Comparison of ENCODE assay signal across 22 mouse cellular contexts in genomic region chr3:37916281-37916680, GRCm38 (mm10).
A peak's percentile ranks its signal among the peaks of the same experiment; 100 is the strongest.
DNase-seq lines count a peak whose midpoint lies in the region; ATAC-seq and TF ChIP-seq lines count a peak whose summit lies in the region.
"Had no signal": no experiment of that assay in that cellular context is flagged by ENCODE, and none has a peak within 500 bp of the region (broad histone marks: within the 10 kb centered on the region; RNA-seq: fewer than 3 reads in every experiment).

No protein-coding gene starts in this region.

- H3K9me3 ChIP-seq in hindbrain, embryonic 10.5 days, result no peaks in the 10 kb centered on the region
- no peaks in the 10 kb centered on the region for H3K9me3 ChIP-seq in hindbrain, embryonic 13.5 days
- H3K9me3 ChIP-seq in kidney, embryonic 15.5 days (replicated peaks), result no peaks in the 10 kb centered on the region
- H3K9me3 ChIP-seq: heart, embryonic 10.5 days; heart, embryonic 15.5 days; limb, embryonic 13.5 days; lung, embryonic 15.5 days; midbrain, embryonic 12.5 days; neural tube, embryonic 15.5 days had no signal

- no peaks in the 10 kb centered on the region for H3K36me3 ChIP-seq in hindbrain, embryonic 10.5 days
- H3K36me3 ChIP-seq in hindbrain, embryonic 13.5 days, result no peaks in the 10 kb centered on the region
- no peaks in the 10 kb centered on the region for H3K36me3 ChIP-seq in kidney, embryonic 15.5 days
- H3K36me3 ChIP-seq: heart, embryonic 10.5 days; heart, embryonic 15.5 days; limb, embryonic 13.5 days; lung, embryonic 15.5 days; midbrain, embryonic 12.5 days; neural tube, embryonic 15.5 days had no signal

- no peak overlapping the region for H3K4me3 ChIP-seq in hindbrain, embryonic 10.5 days
- H3K4me3 ChIP-seq in hindbrain, embryonic 13.5 days, result no peak overlapping the region
- no peak overlapping the region for H3K4me3 ChIP-seq in kidney, embryonic 15.5 days (replicated peaks)
- H3K4me3 ChIP-seq in brown adipose tissue, adult 24 weeks (ENCODE audit: insufficient read depth, low read depth, low read length), result no peak overlapping the region
- H3K4me3 ChIP-seq in layer of hippocampus, adult 2 months, result no peak overlapping the region
- H3K4me3 ChIP-seq: heart, embryonic 10.5 days; heart, embryonic 15.5 days; limb, embryonic 13.5 days; lung, embryonic 15.5 days; midbrain, embryonic 12.5 days; neural tube, embryonic 15.5 days had no signal

- ATAC-seq in hindbrain, embryonic 13.5 days (ENCODE audit: low FRiP score), result no peak
- no peak for ATAC-seq in kidney, embryonic 15.5 days (replicated peaks; ENCODE audit: low FRiP score)
- ATAC-seq: forebrain, embryonic 14.5 days had no signal

- TF ChIP-seq CTCF in layer of hippocampus, adult 2 months (conservative IDR thresholded peaks at IDR 0.05), result no peak

- H3K4me2 ChIP-seq in hindbrain, embryonic 13.5 days, result no peak overlapping the region
- H3K4me2 ChIP-seq in kidney, embryonic 15.5 days, result no peak overlapping the region
- H3K4me2 ChIP-seq: heart, embryonic 15.5 days; liver, embryonic 11.5 days; lung, embryonic 15.5 days had no signal

- H3K4me1 ChIP-seq in hindbrain, embryonic 10.5 days (replicated peaks), result peaks cover 22% of the 10 kb centered on the region
- H3K4me1 ChIP-seq in hindbrain, embryonic 13.5 days (replicated peaks), result peaks cover 6% of the 10 kb centered on the region
- H3K4me1 ChIP-seq in kidney, embryonic 15.5 days, result peaks cover 35% of the 10 kb centered on the region
- peaks cover 7% of the 10 kb centered on the region for H3K4me1 ChIP-seq in brown adipose tissue, adult 24 weeks (ENCODE audit: control insufficient read depth, insufficient read depth, insufficient read length, low read length)

- no peak overlapping the region for H3K9ac ChIP-seq in hindbrain, embryonic 13.5 days
- no peak overlapping the region for H3K9ac ChIP-seq in kidney, embryonic 15.5 days
- H3K9ac ChIP-seq: heart, embryonic 15.5 days; hindbrain, embryonic 14.5 days; limb, embryonic 13.5 days; lung, embryonic 15.5 days; midbrain, embryonic 12.5 days; neural tube, embryonic 15.5 days had no signal

- WGBS in hindbrain, embryonic 10.5 days, result 62% methylated on average over 3 of the region's 3 CpGs
- 60% methylated on average over 3 of the region's 3 CpGs for WGBS in hindbrain, embryonic 13.5 days
- 41% methylated on average over 3 of the region's 3 CpGs for WGBS in kidney, embryonic 15.5 days

- H3K27ac ChIP-seq in hindbrain, embryonic 10.5 days, result peak overlapping the region; percentile 53; the same call in 1 of the 2 replicates
- no peak overlapping the region for H3K27ac ChIP-seq in hindbrain, embryonic 13.5 days
- H3K27ac ChIP-seq in kidney, embryonic 15.5 days, result peak overlapping the region; percentile 43
- peak overlapping the region; percentile 50 for H3K27ac ChIP-seq in brown adipose tissue, adult 24 weeks (replicated peaks; ENCODE audit: low read depth, low read length)
- H3K27ac ChIP-seq in layer of hippocampus, adult 2 months, result no peak overlapping the region
- H3K27ac ChIP-seq: heart, embryonic 10.5 days; heart, embryonic 15.5 days; hindbrain, embryonic 14.5 days; limb, embryonic 13.5 days; midbrain, embryonic 12.5 days; neural tube, embryonic 15.5 days had no signal

- DNase-seq in hindbrain, embryonic 10.5 days (ENCODE audit: low spot score), result no peak
- DNase-seq in kidney, adult 18-20 months, result no peak
- peak; percentile 42 for DNase-seq in Muller cell, postnatal 12 days (ENCODE audit: inconsistent ontology term)
- DNase-seq in layer of hippocampus, adult 2 months (ENCODE audit: low spot score in 2 of 2), result no peak
- no peak for DNase-seq in adrenal gland, adult 8-10 months
- DNase-seq: cerebellum, adult 8-10 months; cerebellum, postnatal 25 days; heart, postnatal 36 days; retina, postnatal 1 day; right cerebral cortex, postnatal 14 days had no signal

- peaks cover 43% of the 10 kb centered on the region for H3K27me3 ChIP-seq in hindbrain, embryonic 10.5 days (ENCODE audit: insufficient read depth, poor library complexity, severe bottlenecking)
- peaks cover 53% of the 10 kb centered on the region for H3K27me3 ChIP-seq in hindbrain, embryonic 13.5 days
- no peaks in the 10 kb centered on the region for H3K27me3 ChIP-seq in kidney, embryonic 15.5 days
- H3K27me3 ChIP-seq: heart, embryonic 15.5 days; limb, embryonic 13.5 days; lung, embryonic 15.5 days had no signal

Comparison
In these comparisons a context has a peak if more than half of its experiments do, and no peak if none do; other contexts are left out.
1. H3K27ac ChIP-seq: peak in hindbrain, embryonic 10.5 days (single experiment), kidney, embryonic 15.5 days (single experiment) and brown adipose tissue, adult 24 weeks (single experiment); none in hindbrain, embryonic 13.5 days (single experiment) and layer of hippocampus, adult 2 months (single experiment).